Mouse (Mus musculus) midbrain, embryonic 10.5 days (tissue): ENCODE data around the gene Gkap1. TPM values are rescaled to one million over a fixed set of nuclear protein-coding genes. Genes with fewer than 3 reads are reported as not detected.

Source experiments
- DNase-seq: peaks from one replicate; pipeline ENCODE4 v3.0.0-alpha.2; 2017; ENCODE audit warnings: low spot score
- H3K27ac ChIP-seq: fragments of 300-500 bp; sonication (generic); replicated peaks from 2 replicates; pipeline ENCODE4 v1.5.1; 2016; ENCODE audit warnings: mild to moderate bottlenecking
- H3K27me3 ChIP-seq: fragments of 300-500 bp; sonication (generic); 2 replicates; pipeline ENCODE4 v1.6.1; 2016; ENCODE audit warnings: low read depth, mild to moderate bottlenecking; ENCODE audit not compliant: poor library complexity, severe bottlenecking
- H3K36me3 ChIP-seq: fragments of 300-500 bp; sonication (generic); 2 replicates; pipeline ENCODE4 v1.6.1; 2016; ENCODE audit warnings: mild to moderate bottlenecking, moderate library complexity
- H3K4me1 ChIP-seq: fragments of 300-500 bp; sonication (generic); 2 replicates; pipeline ENCODE4 v1.6.1; 2016
- H3K4me3 ChIP-seq: fragments of 300-500 bp; sonication (generic); 2 replicates; pipeline ENCODE4 v1.5.1; 2016; ENCODE audit warnings: mild to moderate bottlenecking, moderate library complexity
- H3K9me3 ChIP-seq: fragments of 300-500 bp; sonication (generic); replicated peaks from 2 replicates; pipeline ENCODE4 v1.6.1; 2016; ENCODE audit warnings: mild to moderate bottlenecking
- WGBS: fragments of 180-500 bp; shearing (Covaris S2); methylation state at CpG from one replicate; pipeline ENCODE4 v1.1.7; 2016; 5-methylcytosine and 5-hydroxymethylcytosine counted together
- polyA plus RNA-seq: library from polyadenylated mRNA; unstranded; fragments of >200 nt; fragmentation: Nextera tagmentation; extraction: Ambion mirVana; gene quantifications from 2 replicates; pipeline ENCODE4 v1.2.1, GENCODE M21; 2016

Gene Gkap1
- polyA plus RNA-seq, 1 experiment from 2014 or later: 27.4 TPM

- Histone ChIP-seq H3K4me1 (no peaks in the 10 kb centered on the region), H3K36me3 (peaks cover 62% of the 10 kb centered on the region), H3K27me3 (no peaks in the 10 kb centered on the region), H3K4me3 (no peak overlapping the region), H3K9me3 (no peaks in the 10 kb centered on the region), H3K27ac (no peak overlapping the region)
- DNase-seq: no peak
- 96% methylated on average over 5 of the region's 5 CpGs for whole genome bisulfite sequencing
These were observed 26.5 kb downstream of the Gkap1 start for GRCm38 (mm10) chr13:58248957-58249356.

- DNase-seq: no peak
- Histone ChIP-seq H3K27ac (no peak overlapping the region), H3K4me1 (no peaks in the 10 kb centered on the region), H3K4me3 (no peak overlapping the region), H3K9me3 (no peaks in the 10 kb centered on the region), H3K27me3 (no peaks in the 10 kb centered on the region), H3K36me3 (peaks cover 64% of the 10 kb centered on the region)
- WGBS: 91% methylated on average over 7 of the region's 7 CpGs
These were observed 39.0 kb downstream of the Gkap1 start for GRCm38 (mm10) chr13:58236536-58236935.

GRCm38 (mm10) chr13:58232611-58233010 is 42.9 kb downstream of the Gkap1 start:
- 47% methylated on average over 5 of the region's 5 CpGs for WGBS
- Histone ChIP-seq H3K36me3 (peaks cover 46% of the 10 kb centered on the region), H3K9me3 (no peaks in the 10 kb centered on the region), H3K4me3 (no peak overlapping the region), H3K4me1 (no peaks in the 10 kb centered on the region), H3K27ac (no peak overlapping the region), H3K27me3 (no peaks in the 10 kb centered on the region)
- DNase-seq: peak; percentile 26

- Histone ChIP-seq H3K27me3 (no peaks in the 10 kb centered on the region), H3K9me3 (peaks cover 4% of the 10 kb centered on the region; the same call in 1 of the 2 replicates), H3K36me3 (peaks cover 42% of the 10 kb centered on the region), H3K4me3 (no peak overlapping the region), H3K4me1 (no peaks in the 10 kb centered on the region), H3K27ac (no peak overlapping the region)
- WGBS: 95% methylated on average over 8 of the region's 8 CpGs
- DNase-seq: no peak
These were observed 43.4 kb downstream of the Gkap1 start for GRCm38 (mm10) chr13:58232070-58232469.

GRCm38 (mm10) chr13:58228624-58229023 is 46.9 kb downstream of the Gkap1 start:
- Histone ChIP-seq H3K4me1 (no peaks in the 10 kb centered on the region), H3K27ac (no peak overlapping the region), H3K4me3 (no peak overlapping the region), H3K9me3 (peaks cover 10% of the 10 kb centered on the region; the same call in 1 of the 2 replicates), H3K27me3 (no peaks in the 10 kb centered on the region), H3K36me3 (peaks cover 17% of the 10 kb centered on the region; the same call in 1 of the 2 replicates)
- no peak for DNase-seq
- 88% methylated on average over 2 of the region's 2 CpGs for WGBS

- Histone ChIP-seq H3K9me3 (peaks cover 10% of the 10 kb centered on the region; the same call in 1 of the 2 replicates), H3K36me3 (no peaks in the 10 kb centered on the region)
- WGBS: 62% methylated on average over 8 of the region's 8 CpGs
These were observed 49.8 kb downstream of the Gkap1 start for GRCm38 (mm10) chr13:58225694-58226093.

GRCm38 (mm10) chr13:58220206-58220605 is 55.3 kb downstream of the Gkap1 start:
- H3K27ac ChIP-seq: no peak overlapping the region
- no peak overlapping the region for H3K4me3 ChIP-seq
- no peaks in the 10 kb centered on the region for H3K9me3 ChIP-seq
- no peak for DNase-seq
- 87% methylated on average over 3 of the region's 3 CpGs for WGBS
- peaks cover 19% of the 10 kb centered on the region for H3K4me1 ChIP-seq
- peaks cover 6% of the 10 kb centered on the region; the same call in 1 of the 2 replicates for H3K27me3 ChIP-seq
- H3K36me3 ChIP-seq: no peaks in the 10 kb centered on the region

More at GRCm38 (mm10) chr13:58225694-58226093, 49.8 kb downstream of the Gkap1 start:
- H3K4me3 ChIP-seq: no peak overlapping the region
- H3K27ac ChIP-seq: no peak overlapping the region
- DNase-seq: no peak
- H3K4me1 ChIP-seq: 0 out of 2 replicates have a peak, but pooled peaks cover 9% of the 10 kb centered on the region
- no peaks in the 10 kb centered on the region for H3K27me3 ChIP-seq

- no peak for DNase-seq
- H3K4me3 ChIP-seq: no peak overlapping the region
- no peaks in the 10 kb centered on the region for H3K9me3 ChIP-seq
- 86% methylated on average over 2 of the region's 2 CpGs for WGBS
- H3K27me3 ChIP-seq: peaks cover 6% of the 10 kb centered on the region; the same call in 1 of the 2 replicates
- H3K4me1 ChIP-seq: peaks cover 41% of the 10 kb centered on the region
- peaks cover 3% of the 10 kb centered on the region; the same call in 1 of the 2 replicates for H3K36me3 ChIP-seq
- H3K27ac ChIP-seq: no peak overlapping the region
These were observed 58.0 kb downstream of the Gkap1 start for GRCm38 (mm10) chr13:58217536-58217935.

- H3K9me3 ChIP-seq: no peaks in the 10 kb centered on the region
- peaks cover 6% of the 10 kb centered on the region; the same call in 1 of the 2 replicates for H3K27me3 ChIP-seq
- H3K27ac ChIP-seq: peak overlapping the region; percentile 97; the same call in 1 of the 2 replicates
- H3K36me3 ChIP-seq: peaks cover 3% of the 10 kb centered on the region; the same call in 1 of the 2 replicates
- peaks cover 40% of the 10 kb centered on the region for H3K4me1 ChIP-seq
- WGBS: 91% methylated on average over 9 of the region's 9 CpGs
- DNase-seq: no peak
- H3K4me3 ChIP-seq: peak overlapping the region; percentile 99
These were observed 59.1 kb downstream of the Gkap1 start for GRCm38 (mm10) chr13:58216395-58216794.

GRCm38 (mm10) chr13:58215592-58216341 is 59.7 kb downstream of the Gkap1 start, which contains the start of gene Ubqln1:
Gene Ubqln1, minus strand, starts transcription at chr13:58215653.
- Histone ChIP-seq H3K4me3 (peak within 1 kb of the TSS; percentile 99), H3K9me3 (no peaks in the 10 kb centered on the region), H3K27ac (peak within 1 kb of the TSS; percentile 97), H3K36me3 (peaks cover 3% of the 10 kb centered on the region; the same call in 1 of the 2 replicates), H3K4me1 (peaks cover 40% of the 10 kb centered on the region), H3K27me3 (peaks cover 6% of the 10 kb centered on the region; the same call in 1 of the 2 replicates)
- DNase-seq: peak; percentile 89
- WGBS: 3% methylated on average over 62 of the region's 62 CpGs

- H3K27ac ChIP-seq: peak overlapping the region; percentile 97
- H3K9me3 ChIP-seq: no peaks in the 10 kb centered on the region
- H3K4me1 ChIP-seq: peaks cover 40% of the 10 kb centered on the region
- no peak for DNase-seq
- H3K4me3 ChIP-seq: peak overlapping the region; percentile 99
- peaks cover 7% of the 10 kb centered on the region; the same call in 1 of the 2 replicates for H3K36me3 ChIP-seq
- WGBS: under 1% methylated on average over 48 of the region's 48 CpGs
- peaks cover 6% of the 10 kb centered on the region; the same call in 1 of the 2 replicates for H3K27me3 ChIP-seq
These were observed 60.3 kb downstream of the Gkap1 start for GRCm38 (mm10) chr13:58215253-58215591.

GRCm38 (mm10) chr13:58214346-58215252 is 60.9 kb downstream of the Gkap1 start:
- Histone ChIP-seq H3K4me1 (peaks cover 40% of the 10 kb centered on the region), H3K36me3 (peaks cover 7% of the 10 kb centered on the region; the same call in 1 of the 2 replicates), H3K4me3 (peak overlapping the region; percentile 99), H3K27ac (peak overlapping the region; percentile 97), H3K9me3 (no peaks in the 10 kb centered on the region), H3K27me3 (peaks cover 6% of the 10 kb centered on the region; the same call in 1 of the 2 replicates)
- WGBS: 3% methylated on average over 49 of the region's 49 CpGs
- DNase-seq: no peak
